Mouse (Mus musculus) right cerebral cortex, postnatal 14 days (tissue): ENCODE measurements around the gene Morc4.

Experiments used
- DNase-seq: peaks from one replicate; pipeline ENCODE4 v3.0.0; 2022

The Morc4 gene

GRCm38 (mm10) chrX:139803028-139803427, 68.4 kb downstream of the Morc4 start:
- DNase-seq: no peak

GRCm38 (mm10) chrX:139800406-139800878, 71.0 kb downstream of the Morc4 start, which contains the start of gene Cldn2:
Gene Cldn2, plus strand, starts transcription at chrX:139800828.
- no peak for DNase-seq

- DNase-seq: no peak
Observed at GRCm38 (mm10) chrX:139799953-139800352, 71.5 kb downstream of the Morc4 start.

- no peak for DNase-seq
Observed at GRCm38 (mm10) chrX:139797875-139798274, 73.6 kb downstream of the Morc4 start.

- no peak for DNase-seq
Observed at GRCm38 (mm10) chrX:139796037-139796436, 75.4 kb downstream of the Morc4 start.

GRCm38 (mm10) chrX:139794072-139794845, 77.2 kb downstream of the Morc4 start:
- DNase-seq: no peak

GRCm38 (mm10) chrX:139785764-139786163, 85.7 kb downstream of the Morc4 start:
- DNase-seq: no peak

GRCm38 (mm10) chrX:139783045-139783422, 88.4 kb downstream of the Morc4 start:
- no peak for DNase-seq

GRCm38 (mm10) chrX:139782278-139783044, 89.0 kb downstream of the Morc4 start, which contains the start of gene Ripply1:
Gene Ripply1, minus strand, starts transcription at chrX:139782353.
- DNase-seq: no peak

GRCm38 (mm10) chrX:139781563-139781962, 89.9 kb downstream of the Morc4 start:
- no peak for DNase-seq

- DNase-seq: no peak
Observed at GRCm38 (mm10) chrX:139780988-139781387, 90.5 kb downstream of the Morc4 start.

GRCm38 (mm10) chrX:139779401-139779800, 92.1 kb downstream of the Morc4 start:
- no peak for DNase-seq

- DNase-seq: no peak
Observed at GRCm38 (mm10) chrX:139778886-139779285, 92.6 kb downstream of the Morc4 start.

- DNase-seq: no peak
Observed at GRCm38 (mm10) chrX:139777357-139777756, 94.1 kb downstream of the Morc4 start.

- DNase-seq: no peak
Observed at GRCm38 (mm10) chrX:139775084-139775612, 96.3 kb downstream of the Morc4 start.

GRCm38 (mm10) chrX:139774309-139775083, 97.0 kb downstream of the Morc4 start:
- peak; percentile 29 for DNase-seq
